Mouse (Mus musculus) lung, postnatal 0 days (tissue): ENCODE measurements around the gene Lcp1.
A peak's percentile ranks its signal among the peaks of the same experiment; 100 is the strongest.

ENCODE experiments used
- CTCF ChIP-seq: IDR thresholded peaks from 2 replicates; pipeline ENCODE4 v1.5.1; 2016; ENCODE audit warnings: antibody characterized with exemption, mild to moderate bottlenecking
- EP300 ChIP-seq: IDR thresholded peaks from 2 replicates; pipeline ENCODE4 v1.6.1; 2016; ENCODE audit warnings: antibody characterized with exemption, mild to moderate bottlenecking, control low read depth

DNA sequence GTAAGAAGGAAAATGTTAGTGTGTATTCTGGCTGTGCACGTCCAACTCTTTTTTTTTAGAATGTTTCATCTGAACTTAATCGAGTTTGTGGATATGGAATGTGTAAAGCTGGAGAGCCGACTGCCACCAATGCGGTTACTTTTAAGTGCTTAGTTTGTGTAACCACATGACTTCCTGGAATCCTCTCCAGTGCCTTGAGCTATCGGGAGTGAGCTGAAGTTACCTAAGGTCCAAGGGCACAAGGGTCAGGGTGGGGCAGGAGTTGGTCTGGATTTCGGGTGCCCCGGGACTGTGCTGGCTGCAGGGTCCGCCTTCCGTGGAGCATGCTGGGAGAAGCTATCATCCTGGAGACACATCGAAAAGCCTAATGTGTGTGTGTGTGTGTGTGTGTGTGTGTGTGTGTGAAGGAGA is 47.9 kb downstream of the Lcp1 start:
- no peak for TF ChIP-seq CTCF
- peak; percentile 51; the same call in 1 of the 2 replicates for TF ChIP-seq EP300
